ENCODE assay signal across 13 mouse cellular contexts in genomic region chr3:127701196-127701825, GRCm38 (mm10).
"Had no signal": no experiment of that assay in that cellular context is flagged by ENCODE, and none has a peak within 500 bp of the region (broad histone marks: within the 10 kb centered on the region; RNA-seq: fewer than 3 reads in every experiment).

No protein-coding gene starts in this region.

- H3K9me3 ChIP-seq: liver, embryonic 13.5 days had no signal

- H3K27ac ChIP-seq: layer of hippocampus, adult 2 months; left cerebral cortex, adult 2 months; liver, embryonic 13.5 days had no signal

- DNase-seq: kidney, postnatal 14 days; layer of hippocampus, adult 9-11 months; layer of hippocampus, postnatal 36 days; liver, embryonic 13.5 days; lung, adult 2 months; lung, postnatal 14 days; lung, postnatal 4 days; midbrain, embryonic 14.5 days; thymus, adult 18-20 months; thymus, postnatal 36 days had no signal

- H3K4me3 ChIP-seq: layer of hippocampus, adult 2 months; left cerebral cortex, adult 2 months; liver, embryonic 13.5 days had no signal

- H3K4me2 ChIP-seq: liver, embryonic 13.5 days; midbrain, embryonic 11.5 days had no signal

- H3K9ac ChIP-seq: liver, embryonic 13.5 days had no signal

- H3K4me1 ChIP-seq: liver, embryonic 13.5 days had no signal

- H3K36me3 ChIP-seq: liver, embryonic 13.5 days had no signal
